Mouse (Mus musculus) NIH3T3 (cell line): ENCODE measurements around the gene Rbm10.
A peak's percentile ranks its signal among the peaks of the same experiment; 100 is the strongest.

Experiments used
- DNase-seq: peaks from one replicate; pipeline ENCODE4 v3.0.0-alpha.2; 2012; ENCODE audit warnings: low read depth

Rbm10 gene

DNA sequence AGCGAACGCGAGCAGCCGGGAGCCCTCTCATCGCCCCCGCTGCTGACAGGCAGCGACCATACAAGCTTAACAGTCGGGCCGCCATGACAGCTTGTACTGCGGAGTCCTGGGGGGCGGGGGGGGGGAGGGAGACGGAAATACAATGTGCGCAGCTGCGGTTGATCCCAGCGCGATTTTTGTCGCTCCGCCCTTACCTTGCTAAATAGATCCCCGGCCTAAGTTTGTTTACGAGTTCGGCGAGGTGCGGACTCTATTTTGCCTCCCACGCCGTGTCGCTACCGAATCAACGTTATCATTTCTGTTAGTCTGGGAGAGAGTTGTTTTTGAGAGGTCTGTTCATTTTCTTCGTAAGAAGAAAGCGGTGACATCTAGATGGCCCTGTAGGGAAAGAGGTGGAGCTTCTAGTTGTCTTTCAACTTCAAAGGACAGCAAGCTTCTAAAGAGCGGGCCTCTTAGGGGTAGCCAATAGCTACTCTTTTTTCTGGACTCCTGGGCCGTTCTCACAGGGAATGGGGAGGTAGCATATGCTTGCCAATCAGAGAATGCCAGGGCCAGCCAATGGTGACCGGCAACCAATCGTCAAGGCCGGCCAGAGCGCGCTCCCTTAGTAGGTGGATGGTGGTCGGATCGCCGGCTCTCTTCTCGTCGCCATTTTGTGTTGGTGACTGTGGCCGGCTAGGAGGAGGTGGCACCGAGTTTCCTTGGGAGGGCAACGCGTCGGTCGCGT, at the start of gene Rbm10, which contains the start of gene Ndufb11:
Gene Rbm10 (plus strand): TSS at position 328 of the 727 bp plus-strand sequence.
Gene Ndufb11 (minus strand): TSS at position 444 of the 727 bp plus-strand sequence.
- peak; percentile 86 for DNase-seq

DNA sequence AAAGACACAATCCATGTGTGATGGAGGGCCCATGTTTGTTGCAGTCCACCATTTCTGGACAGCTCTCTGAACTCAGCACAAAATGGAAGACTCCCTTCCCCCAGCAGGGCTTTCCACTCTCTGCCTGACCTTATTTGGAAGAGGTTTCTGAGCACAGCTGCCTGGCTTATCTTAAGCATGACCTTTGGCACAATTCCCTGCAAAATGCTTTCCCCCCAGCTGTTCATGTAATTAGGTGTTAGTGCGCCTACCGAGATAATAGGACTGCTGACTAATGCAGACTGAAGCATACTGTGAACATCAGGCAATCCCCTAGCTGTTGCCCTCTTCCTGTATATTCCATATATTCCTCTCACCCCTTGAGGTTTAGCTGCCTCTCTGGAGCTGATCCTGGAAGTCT, 46.3 kb upstream of the Rbm10 start:
- DNase-seq, result peak; percentile 51

- no peak for DNase-seq
Measured at GRCm38 (mm10) chrX:20572683-20573082, 44.6 kb upstream of the Rbm10 start.

DNA sequence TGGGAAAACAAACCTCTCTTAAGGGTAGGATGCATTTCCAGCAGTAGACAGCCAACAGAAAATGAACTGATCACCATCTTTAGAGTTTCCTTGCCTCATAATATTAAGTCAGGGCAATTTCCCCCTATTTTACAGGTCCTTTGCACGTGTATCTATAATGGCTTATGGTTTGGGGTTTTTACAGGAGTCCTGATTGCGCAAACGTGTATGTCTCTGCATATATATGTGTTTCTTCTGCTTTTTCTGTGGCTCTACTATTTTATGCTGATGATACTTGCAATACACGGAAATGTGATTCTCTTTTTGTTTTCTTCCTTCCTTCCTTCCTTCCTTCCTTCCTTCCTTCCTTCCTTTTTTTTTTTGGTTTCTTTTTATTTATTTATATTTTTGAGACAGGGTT, 43.4 kb upstream of the Rbm10 start:
- DNase-seq, result no peak

DNA sequence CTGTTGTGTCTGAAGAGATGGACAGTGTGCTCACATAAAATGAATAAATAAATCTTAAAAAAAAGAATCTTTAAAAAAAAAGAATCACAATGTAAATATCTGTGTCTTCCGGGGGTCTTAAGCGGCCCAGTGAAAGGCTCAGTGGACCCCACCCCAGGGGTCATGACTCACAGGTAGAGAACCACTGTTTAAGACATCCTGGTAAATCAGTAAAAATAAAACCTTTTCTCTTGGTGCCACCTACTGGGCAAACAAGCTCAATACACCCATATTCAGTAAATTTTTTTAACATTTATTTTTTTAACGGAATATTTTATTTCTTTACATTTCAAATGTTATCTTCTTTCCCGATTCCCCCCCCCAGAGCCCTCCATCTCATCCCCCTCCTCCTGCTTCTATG, 29.3 kb upstream of the Rbm10 start:
- DNase-seq, result peak; percentile 26

DNA sequence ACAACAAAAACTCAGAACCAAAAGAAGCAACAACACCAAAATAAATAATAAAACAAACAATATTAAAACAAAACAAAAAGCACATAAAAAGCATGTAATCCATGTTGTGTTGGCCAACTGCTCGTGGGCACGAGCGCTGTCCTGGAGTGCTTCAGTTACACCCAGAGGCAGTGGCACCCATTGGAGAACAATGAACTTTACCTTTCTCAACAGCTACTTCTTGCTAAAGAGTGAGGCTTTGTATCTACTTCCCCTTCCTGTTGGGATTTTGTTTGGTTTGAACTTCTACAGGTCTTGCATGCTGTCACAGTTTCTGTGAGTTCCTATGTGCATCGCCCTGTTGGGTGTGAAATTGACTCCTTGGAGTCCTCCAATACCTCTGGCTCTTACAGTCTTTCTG, 8.8 kb upstream of the Rbm10 start:
- no peak for DNase-seq

GRCm38 (mm10) chrX:20616861-20617175, 485 bp upstream of the Rbm10 start:
- no peak for DNase-seq

GRCm38 (mm10) chrX:20617903-20618399, 648 bp downstream of the Rbm10 start:
- peak; percentile 36 for DNase-seq

GRCm38 (mm10) chrX:20638141-20638540, 20.8 kb downstream of the Rbm10 start:
- DNase-seq, result no peak

DNA sequence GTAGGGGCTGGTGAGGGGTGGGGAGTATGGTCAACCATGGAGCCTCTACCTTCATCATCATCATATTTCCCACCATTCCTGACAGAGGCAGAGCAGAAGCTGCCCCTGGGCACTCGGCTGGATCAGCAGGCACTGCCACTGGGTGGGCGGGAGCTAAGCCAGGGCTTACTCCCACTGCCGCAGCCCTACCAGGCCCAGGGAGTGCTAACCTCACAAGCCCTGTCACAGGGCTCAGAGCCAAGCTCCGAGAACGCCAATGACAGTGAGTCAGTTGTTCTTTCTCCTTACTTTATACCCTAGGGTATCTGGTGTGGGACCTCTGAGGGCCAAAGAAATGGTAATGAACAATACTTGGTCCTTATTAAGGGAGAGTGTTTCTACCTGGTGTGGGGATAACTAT, 27.5 kb downstream of the Rbm10 start:
- peak; percentile 1 for DNase-seq

- no peak for DNase-seq
Measured at GRCm38 (mm10) chrX:20657593-20657992, 40.3 kb downstream of the Rbm10 start.

GRCm38 (mm10) chrX:20658026-20658652, 40.8 kb downstream of the Rbm10 start, which contains the start of gene Uba1:
TSS of gene Uba1 (plus strand) at chrX:20658326.
- peak; percentile 85 for DNase-seq

- DNase-seq, result peak; percentile 1
Measured at GRCm38 (mm10) chrX:20658891-20659406, 41.6 kb downstream of the Rbm10 start.

DNA sequence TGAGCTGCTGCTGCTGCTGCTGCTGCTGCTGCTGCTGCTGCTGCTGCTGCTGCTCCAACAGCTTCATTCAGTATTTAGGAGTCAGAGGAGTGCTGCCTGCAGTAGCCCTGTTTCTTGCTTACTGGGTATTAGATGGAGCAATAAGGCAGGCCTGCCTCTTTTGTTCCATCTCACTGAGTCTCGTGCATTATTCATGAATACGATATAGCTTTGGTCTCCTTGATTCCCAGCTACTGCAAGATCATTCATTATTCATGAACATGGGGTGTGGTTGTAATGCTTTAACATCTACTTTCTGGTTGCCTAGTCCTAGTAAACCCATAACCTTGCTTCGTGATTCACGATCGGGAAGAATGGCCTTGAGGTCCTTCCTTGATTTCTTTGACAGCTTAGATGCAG, 45.0 kb downstream of the Rbm10 start:
- no peak for DNase-seq

DNA sequence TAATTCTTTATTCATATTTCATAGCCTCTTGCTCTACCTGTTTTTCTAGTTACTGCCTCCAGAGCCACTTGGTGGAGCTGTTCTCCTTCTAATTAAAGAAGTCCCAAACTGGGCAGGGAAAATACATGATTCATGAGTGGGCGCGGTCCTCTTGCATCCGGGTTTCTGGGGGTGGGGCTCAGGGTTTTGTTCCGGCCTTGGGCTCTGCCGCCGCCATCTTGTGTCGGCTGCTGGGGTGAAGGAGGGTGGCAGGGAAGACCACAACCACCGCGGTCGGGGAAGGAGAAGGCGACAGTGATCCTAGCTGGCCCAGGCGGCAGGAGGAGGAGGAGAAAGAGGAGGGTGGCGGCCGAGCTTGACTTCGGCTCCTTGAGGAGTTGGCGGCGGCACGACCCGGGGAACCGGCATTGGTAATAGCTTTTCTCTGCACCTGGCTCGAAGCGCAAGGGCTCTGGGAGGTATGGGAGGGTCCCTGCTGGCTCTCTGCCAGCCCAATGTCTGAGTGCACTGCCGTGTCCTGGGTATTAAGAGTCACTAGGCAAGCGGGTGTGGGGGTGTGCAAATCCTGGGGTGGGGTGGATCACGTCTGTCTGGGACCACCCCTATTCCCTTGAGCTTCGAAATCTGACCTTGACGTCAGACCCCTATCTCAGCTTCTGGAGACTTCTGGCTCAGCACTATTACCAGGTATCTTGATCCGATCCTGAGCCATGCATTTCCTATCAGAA, 45.6 kb downstream of the Rbm10 start:
- DNase-seq, result peak; percentile 92

DNA sequence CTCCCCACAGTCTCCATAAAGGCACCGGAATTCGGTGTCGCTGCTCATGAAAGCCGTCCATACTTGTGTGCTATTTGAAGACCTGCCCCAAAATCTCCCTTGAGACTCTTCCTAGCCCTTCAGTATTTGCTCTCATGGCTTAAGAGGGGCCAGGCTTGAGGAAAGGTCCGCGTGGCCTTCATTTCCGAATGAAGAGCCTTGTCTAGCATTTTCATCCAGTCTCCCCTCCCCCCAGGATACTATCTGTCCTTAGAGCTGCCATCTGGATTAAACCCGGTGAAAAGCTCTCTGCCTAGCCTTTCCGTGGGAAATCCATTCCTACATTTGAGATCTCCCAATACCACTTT, 46.1 kb downstream of the Rbm10 start:
- peak; percentile 13 for DNase-seq

DNA sequence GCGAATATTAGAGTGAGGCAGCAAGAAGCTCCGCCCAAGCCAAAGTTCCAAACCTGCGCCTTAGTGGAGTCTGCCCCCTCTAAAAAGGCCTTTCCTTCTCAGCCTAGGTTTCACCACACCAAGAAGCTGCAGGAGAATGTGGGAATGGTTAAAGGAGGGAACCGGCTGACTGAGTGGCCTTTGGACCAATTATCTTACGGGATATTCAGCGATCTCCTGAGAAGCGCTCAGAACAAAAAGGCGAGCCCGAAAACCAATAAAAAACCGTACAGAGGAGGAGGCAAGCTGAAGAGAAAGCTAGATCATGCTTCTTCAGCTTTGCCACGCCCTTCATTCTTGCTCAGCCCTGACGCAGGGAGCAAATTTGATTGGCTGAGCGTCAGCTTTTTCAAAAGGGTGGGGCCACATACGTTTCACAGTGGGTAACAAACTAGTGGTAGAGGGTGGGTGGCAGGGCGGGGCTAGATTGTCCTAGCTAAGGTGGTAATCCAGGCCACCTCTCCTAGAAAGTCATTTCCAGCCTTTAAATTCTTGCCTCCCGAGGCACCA, 70.3 kb downstream of the Rbm10 start, which contains the start of gene Cdk16:
Gene Cdk16 (plus strand): TSS at position 436 of the 549 bp plus-strand sequence.
- DNase-seq, result peak; percentile 93

DNA sequence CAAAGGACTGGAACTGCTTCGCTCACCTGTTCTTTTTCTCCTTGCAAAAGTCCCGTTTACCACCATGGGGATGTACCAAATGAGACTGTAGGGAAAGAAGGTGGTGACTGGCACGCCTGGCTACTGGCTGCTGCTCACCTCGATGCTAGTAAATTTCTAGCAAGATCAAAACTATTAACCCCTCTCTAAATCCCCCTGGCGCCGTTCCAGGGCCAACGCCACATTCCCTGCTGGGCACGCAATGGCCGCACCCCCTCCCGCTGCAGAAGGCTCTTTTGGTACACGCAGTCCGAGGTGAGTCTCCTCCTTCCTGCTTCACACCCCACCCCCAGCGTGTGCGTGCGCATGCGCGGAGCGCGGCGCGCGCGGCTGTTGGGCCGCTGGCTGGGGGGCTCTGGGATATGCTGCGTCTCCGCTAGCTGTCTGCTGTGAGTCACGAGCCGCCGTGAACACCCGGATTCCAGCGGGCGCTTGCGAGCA, 70.8 kb downstream of the Rbm10 start:
- DNase-seq, result peak; percentile 91

DNA sequence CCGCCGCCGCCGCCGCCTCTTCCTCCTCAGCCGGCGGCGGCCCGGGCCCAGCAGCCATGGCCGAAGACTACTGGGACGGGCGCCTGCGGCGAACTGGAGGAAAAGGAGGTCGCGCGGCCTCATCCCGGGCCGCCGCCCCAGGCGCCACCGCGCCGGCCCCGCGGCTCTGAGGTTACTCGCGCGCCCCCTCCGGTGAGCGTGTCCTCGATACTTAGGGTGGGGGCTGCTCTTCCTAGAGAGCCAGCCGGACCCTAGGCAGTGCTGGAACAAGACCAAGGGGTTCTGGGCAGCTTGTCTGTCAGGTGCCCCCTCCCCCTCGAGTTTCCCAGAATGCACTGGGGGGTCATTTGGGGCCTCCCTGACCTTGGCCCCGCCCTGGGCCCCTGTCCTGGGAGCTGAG, 71.3 kb downstream of the Rbm10 start:
- DNase-seq, result peak; percentile 67

GRCm38 (mm10) chrX:20691566-20691965, 74.3 kb downstream of the Rbm10 start:
- DNase-seq, result no peak

GRCm38 (mm10) chrX:20692616-20693015, 75.3 kb downstream of the Rbm10 start:
- DNase-seq, result no peak

DNA sequence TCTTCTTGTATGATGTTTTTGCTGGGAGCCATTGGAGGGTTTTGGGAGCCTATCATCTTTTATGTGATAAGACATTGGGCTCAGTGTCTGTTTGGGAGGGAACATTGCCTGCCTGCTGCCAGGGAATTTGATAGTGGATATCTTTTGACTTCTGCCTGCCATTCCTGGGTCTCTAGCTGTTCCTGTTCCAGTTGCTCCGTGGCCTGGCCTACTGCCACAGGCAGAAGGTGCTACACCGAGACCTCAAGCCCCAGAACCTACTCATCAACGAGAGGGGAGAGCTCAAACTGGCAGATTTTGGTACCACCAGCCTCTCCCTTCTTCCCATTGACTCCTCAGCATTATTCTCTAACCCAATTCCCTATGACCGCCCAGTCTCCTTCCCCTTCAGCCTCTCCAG, 78.5 kb downstream of the Rbm10 start:
- no peak for DNase-seq
